Mouse (Mus musculus) induced T-regulatory cell, adult 2 months (primary cell): ENCODE data around the gene Gm26558.

Source experiments
- DNase-seq: peaks from one replicate; pipeline ENCODE4 v3.0.0-alpha.2; 2012; ENCODE audit warnings: low read depth

Gene Gm26558

GRCm38 (mm10) chr2:70647681-70648080 lies 14.2 kb downstream of the Gm26558 start:
- DNase-seq: no peak

GRCm38 (mm10) chr2:70645266-70645780 lies 16.6 kb downstream of the Gm26558 start:
- no peak for DNase-seq

GRCm38 (mm10) chr2:70642971-70643565 lies 18.8 kb downstream of the Gm26558 start:
- DNase-seq: no peak

- peak; percentile 16 for DNase-seq
Observed at GRCm38 (mm10) chr2:70640968-70641367, 20.9 kb downstream of the Gm26558 start.

GRCm38 (mm10) chr2:70634028-70634690 lies 27.7 kb downstream of the Gm26558 start:
- DNase-seq: no peak

- no peak for DNase-seq
Observed at GRCm38 (mm10) chr2:70632412-70632811, 29.5 kb downstream of the Gm26558 start.

- no peak for DNase-seq
Observed at GRCm38 (mm10) chr2:70631321-70631720, 30.6 kb downstream of the Gm26558 start.

GRCm38 (mm10) chr2:70629921-70630320 lies 32.0 kb downstream of the Gm26558 start:
- no peak for DNase-seq

GRCm38 (mm10) chr2:70629339-70629761 lies 32.6 kb downstream of the Gm26558 start:
- DNase-seq: no peak

- peak; percentile 12 for DNase-seq
Observed at GRCm38 (mm10) chr2:70628397-70628796, 33.5 kb downstream of the Gm26558 start.

GRCm38 (mm10) chr2:70625761-70626160 lies 36.1 kb downstream of the Gm26558 start:
- no peak for DNase-seq

- DNase-seq: no peak
Observed at GRCm38 (mm10) chr2:70622244-70622643, 39.7 kb downstream of the Gm26558 start.

GRCm38 (mm10) chr2:70620225-70620624 lies 41.7 kb downstream of the Gm26558 start:
- DNase-seq: peak; percentile 66

- DNase-seq: peak; percentile 31
Observed at GRCm38 (mm10) chr2:70619232-70619835, 42.6 kb downstream of the Gm26558 start.

- DNase-seq: no peak
Observed at GRCm38 (mm10) chr2:70616617-70617016, 45.3 kb downstream of the Gm26558 start.

- DNase-seq: no peak
Observed at GRCm38 (mm10) chr2:70616076-70616475, 45.8 kb downstream of the Gm26558 start.

- DNase-seq: no peak
Observed at GRCm38 (mm10) chr2:70614745-70615351, 47.1 kb downstream of the Gm26558 start.
